Mouse (Mus musculus) neural tube, embryonic 15.5 days (tissue): Measurements from ENCODE around the gene Psmb8. TPM values are rescaled to one million over a fixed set of nuclear protein-coding genes. Genes with fewer than 3 reads are reported as not detected.

Experiments used
- polyA plus RNA-seq: library from polyadenylated mRNA; unstranded; fragments of >200 nt; fragmentation: Nextera tagmentation; extraction: Ambion mirVana; gene quantifications from 2 replicates; pipeline ENCODE4 v1.2.1, GENCODE M21; 2015

Gene Psmb8
- polyA plus RNA-seq, 1 experiment from 2014 or later, result 3.8 TPM

Other genes starting within 250 kb of the Psmb8 start
- gene B3galt4, start 246.2 kb upstream of the Psmb8 start, polyA plus RNA-seq, result 11.9 and 13.1 TPM in 2 replicates
- 72.3 and 75.7 TPM in 2 replicates for gene Vps52, start 241.9 kb upstream of the Psmb8 start, polyA plus RNA-seq
- gene Rps18, start 241.7 kb upstream of the Psmb8 start, polyA plus RNA-seq, result 778 and 1,050 TPM in 2 replicates
- 19.8 and 88.0 TPM in 2 replicates for gene H2-K1, start 197.4 kb upstream of the Psmb8 start, polyA plus RNA-seq
- 21.9 and 24.4 TPM in 2 replicates for gene Ring1, start 173.0 kb upstream of the Psmb8 start, polyA plus RNA-seq
- 68.4 and 71.4 TPM in 2 replicates for gene H2-Ke6, start 169.7 kb upstream of the Psmb8 start, polyA plus RNA-seq
- gene Slc39a7, start 166.0 kb upstream of the Psmb8 start, polyA plus RNA-seq, result 167 and 170 TPM in 2 replicates
- gene Rxrb, start 165.9 kb upstream of the Psmb8 start, polyA plus RNA-seq, result 54.4 and 57.7 TPM in 2 replicates
- gene Col11a2, start 158.3 kb upstream of the Psmb8 start, polyA plus RNA-seq, result 8.3 and 9.4 TPM in 2 replicates
- gene H2-Oa, start 105.4 kb upstream of the Psmb8 start, polyA plus RNA-seq, result 0.19 and 2.5 TPM in 2 replicates
- 19.8 and 31.3 TPM in 2 replicates for gene H2-DMa, start 78.2 kb upstream of the Psmb8 start, polyA plus RNA-seq
- 115 and 122 TPM in 2 replicates for gene Brd2, start 75.1 kb upstream of the Psmb8 start, polyA plus RNA-seq
- gene H2-DMb2, start 54.4 kb upstream of the Psmb8 start, polyA plus RNA-seq, result 0.17 and 5.5 TPM in 2 replicates
- 0.29 and 4.2 TPM in 2 replicates for gene H2-DMb1, start 44.6 kb upstream of the Psmb8 start, polyA plus RNA-seq
- 3.5 and 12.0 TPM in 2 replicates for gene Tap1, start 10.2 kb upstream of the Psmb8 start, polyA plus RNA-seq
- 2.1 and 35.0 TPM in 2 replicates for gene Psmb9, start 10.0 kb upstream of the Psmb8 start, polyA plus RNA-seq
- gene Tap2, start 5.8 kb downstream of the Psmb8 start, polyA plus RNA-seq, result 1.9 and 15.0 TPM in 2 replicates
- gene H2-Ob, start 41.2 kb downstream of the Psmb8 start, polyA plus RNA-seq, result 0.08 and 0.26 TPM in 2 replicates
- gene H2-Ab1, start 60.0 kb downstream of the Psmb8 start, polyA plus RNA-seq, result 1.4 and 189 TPM in 2 replicates
- gene H2-Aa, start 90.1 kb downstream of the Psmb8 start, polyA plus RNA-seq, result 0.97 and 82.8 TPM in 2 replicates
- 4.0 and 55.6 TPM in 2 replicates for gene H2-Eb1, start 108.1 kb downstream of the Psmb8 start, polyA plus RNA-seq
- 0.19 and 0.54 TPM in 2 replicates for gene H2-Eb2, start 127.9 kb downstream of the Psmb8 start, polyA plus RNA-seq
- gene Btnl2, start 157.1 kb downstream of the Psmb8 start, polyA plus RNA-seq, result not detected in 2 replicates
- gene Btnl1, start 179.4 kb downstream of the Psmb8 start, polyA plus RNA-seq, result not detected in 2 replicates
- 5.1 and 5.5 TPM in 2 replicates for gene BC051142, start 201.1 kb downstream of the Psmb8 start, polyA plus RNA-seq